Mouse (Mus musculus): ENCODE results near the gene Fam178b.

- TF ChIP-seq CTCF (IDR thresholded peaks at IDR 0.05; ENCODE audit: low read depth, low read length) (no peak), TAL1 (conservative IDR thresholded peaks at IDR 0.05; ENCODE audit: low read depth, low read length) (no peak)
These were observed 17.7 kb downstream of the Fam178b start for GRCm38 (mm10) chr1:36665165-36665723.

All from G1E (cell line).